Mouse (Mus musculus) gastrocnemius, adult 18-20 months (tissue): ENCODE data around the gene Osgep. TPM values are rescaled to one million over a fixed set of nuclear protein-coding genes. Genes with fewer than 3 reads are reported as not detected.
"Not testable (repeated sequence)": the region's sequence is repeated elsewhere in the genome, so short reads cannot be mapped to it uniquely, and the experiment has no call there.

Source experiments
- DNase-seq: peaks from one replicate; pipeline ENCODE4 v3.0.0; 2021; ENCODE audit warnings: low spot score
- total RNA-seq, 2 experiments: library from RNA; stranded (reverse); gene quantifications; 2 replicates each; pipeline ENCODE4 v1.2.3; 2021

The Osgep gene
- total RNA-seq, 2 experiments from 2014 or later, result 45.9 to 47.5 TPM

GRCm38 (mm10) chr14:50892091-50892490 is 32.6 kb downstream of the Osgep start:
- no peak for DNase-seq

- no peak for DNase-seq
Observed at GRCm38 (mm10) chr14:50891621-50892020, 33.1 kb downstream of the Osgep start.

GRCm38 (mm10) chr14:50876236-50876950 is 48.3 kb downstream of the Osgep start:
- DNase-seq, result no peak

- DNase-seq, result no peak
Observed at GRCm38 (mm10) chr14:50875591-50876230, 49.0 kb downstream of the Osgep start.

GRCm38 (mm10) chr14:50875175-50875574 is 49.5 kb downstream of the Osgep start:
- no peak for DNase-seq

GRCm38 (mm10) chr14:50871284-50871683 is 53.4 kb downstream of the Osgep start:
- no peak for DNase-seq

GRCm38 (mm10) chr14:50870805-50871143 is 53.9 kb downstream of the Osgep start:
- no peak for DNase-seq

GRCm38 (mm10) chr14:50869889-50870804 is 54.5 kb downstream of the Osgep start, which contains the start of gene Tep1:
Gene Tep1, minus strand, starts transcription at chr14:50870560.
- peak; percentile 69 for DNase-seq

- DNase-seq, result no peak
Observed at GRCm38 (mm10) chr14:50868656-50869055, 56.0 kb downstream of the Osgep start.

GRCm38 (mm10) chr14:50868211-50868610 is 56.5 kb downstream of the Osgep start:
- no peak for DNase-seq

- DNase-seq, result no peak
Observed at GRCm38 (mm10) chr14:50866966-50867365, 57.7 kb downstream of the Osgep start.

- not testable (repeated sequence) for DNase-seq
Observed at GRCm38 (mm10) chr14:50865005-50865404, 59.7 kb downstream of the Osgep start.

GRCm38 (mm10) chr14:50862641-50863040 is 62.1 kb downstream of the Osgep start:
- DNase-seq, result no peak

Other genes starting within 250 kb of the Osgep start
- gene Olfr747, start 231.7 kb downstream of the Osgep start, total RNA-seq, result not detected
- gene Olfr748, start 217.5 kb downstream of the Osgep start, total RNA-seq, result not detected
- not detected for gene Olfr749, start 179.8 kb downstream of the Osgep start, total RNA-seq
- gene Ttc5, start 139.4 kb downstream of the Osgep start, total RNA-seq, result 1 to 10 TPM; 5.1 to 6.5 TPM
- under 1 TPM in 1 of 2 experiments, not detected in 1; 0.40 TPM for gene Ccnb1ip1, start 117.2 kb downstream of the Osgep start, total RNA-seq
- gene Parp2, start 117.1 kb downstream of the Osgep start, total RNA-seq, result 1 to 10 TPM; 8.6 to 9.5 TPM
- gene Tep1, start 54.3 kb downstream of the Osgep start, total RNA-seq, result 1 to 10 TPM; 6.5 to 9.0 TPM
- gene Klhl33, start 27.4 kb downstream of the Osgep start, total RNA-seq, result 100 to 1,000 TPM in 1 of 2 experiments, 10 to 100 TPM in 1; 56.5 to 114 TPM
- gene Apex1, start 75 bp upstream of the Osgep start, total RNA-seq, result 10 to 100 TPM; 29.1 to 29.2 TPM
- 10 to 100 TPM; 16.1 to 16.7 TPM for gene Pip4p1, start 6.0 kb upstream of the Osgep start, total RNA-seq
- gene Pnp, start 6.2 kb upstream of the Osgep start, total RNA-seq, result 1 to 10 TPM; 3.3 to 4.5 TPM
- gene Gm49342, start 19.6 kb upstream of the Osgep start, total RNA-seq, result 1 to 10 TPM; 2.2 to 6.2 TPM
- gene Pnp2, start 31.1 kb upstream of the Osgep start, total RNA-seq, result under 1 TPM in 1 of 2 experiments, not detected in 1; 0.24 TPM
- not detected for gene Rnase10, start 82.9 kb upstream of the Osgep start, total RNA-seq
- not detected for gene Rnase9, start 117.0 kb upstream of the Osgep start, total RNA-seq
- not detected for gene Rnase11, start 125.3 kb upstream of the Osgep start, total RNA-seq
- gene Rnase12, start 132.8 kb upstream of the Osgep start, total RNA-seq, result not detected
- gene Olfr750, start 149.5 kb upstream of the Osgep start, total RNA-seq, result not detected
- 10 to 100 TPM; 25.0 to 30.1 TPM for gene Rnase4, start 166.2 kb upstream of the Osgep start, total RNA-seq
- 1 to 10 TPM; 3.0 to 4.1 TPM for gene Ang, start 166.3 kb upstream of the Osgep start, total RNA-seq
- gene Eddm3b, start 189.5 kb upstream of the Osgep start, total RNA-seq, result not detected
- under 1 TPM in 1 of 2 experiments, not detected in 1; 0.21 TPM for gene Rnase6, start 199.0 kb upstream of the Osgep start, total RNA-seq
- gene Rnase1, start 221.9 kb upstream of the Osgep start, total RNA-seq, result under 1 TPM in 1 of 2 experiments, not detected in 1; 0.39 TPM
- gene Rnase2b, start 237.4 kb upstream of the Osgep start, total RNA-seq, result not detected